Mouse (Mus musculus): ENCODE results near the gene Jmjd8.
A peak's percentile ranks its signal among the peaks of the same experiment; 100 is the strongest.
"Not testable (repeated sequence)": the region's sequence is repeated elsewhere in the genome, so short reads cannot be mapped to it uniquely, and the experiment has no call there.

Gene Jmjd8

GRCm38 (mm10) chr17:25828712-25829557 lies at the start of gene Jmjd8:
Gene Jmjd8, plus strand, starts transcription at chr17:25828867.
- DNase-seq: peak; percentile 90

GRCm38 (mm10) chr17:25781339-25781738 lies 47.3 kb upstream of the Jmjd8 start:
- DNase-seq: no peak

GRCm38 (mm10) chr17:25783086-25783485 lies 45.6 kb upstream of the Jmjd8 start:
- DNase-seq: no peak

GRCm38 (mm10) chr17:25783861-25784574 lies 44.6 kb upstream of the Jmjd8 start:
- DNase-seq: no peak

GRCm38 (mm10) chr17:25785281-25785745 lies 43.4 kb upstream of the Jmjd8 start, which contains the start of gene Haghl:
Gene Haghl, minus strand, starts transcription at chr17:25785673.
- DNase-seq: peak; percentile 96

DNA sequence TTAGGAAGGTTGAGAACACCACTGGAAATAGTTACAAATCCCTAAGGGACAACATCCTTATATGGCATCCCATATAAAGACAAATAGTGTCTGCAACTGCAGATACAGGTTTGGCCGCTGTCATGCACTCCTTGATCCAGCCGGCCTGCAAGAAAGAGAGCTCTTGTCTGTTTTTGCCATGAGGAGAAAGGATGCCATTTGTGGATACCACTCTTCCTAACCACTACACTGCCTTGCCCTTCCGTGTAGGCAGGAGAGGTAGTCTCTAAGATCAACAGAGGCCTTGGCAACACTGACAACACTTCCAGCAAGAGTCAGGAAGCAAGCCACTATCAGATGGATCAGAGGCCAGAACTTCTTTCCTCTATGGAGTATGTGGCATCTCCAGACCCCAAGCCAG lies 42.4 kb upstream of the Jmjd8 start, which contains the start of gene Ccdc78:
Ccdc78 (plus strand) TSS at position 301 of the 400 bp plus-strand sequence.
- DNase-seq: no peak

GRCm38 (mm10) chr17:25786781-25787504 lies 41.7 kb upstream of the Jmjd8 start:
- DNase-seq: no peak

GRCm38 (mm10) chr17:25791320-25791842 lies 37.3 kb upstream of the Jmjd8 start:
- peak; percentile 41 for DNase-seq

- DNase-seq: peak; percentile 93
These were observed 36.7 kb upstream of the Jmjd8 start for GRCm38 (mm10) chr17:25791843-25792527.

DNA sequence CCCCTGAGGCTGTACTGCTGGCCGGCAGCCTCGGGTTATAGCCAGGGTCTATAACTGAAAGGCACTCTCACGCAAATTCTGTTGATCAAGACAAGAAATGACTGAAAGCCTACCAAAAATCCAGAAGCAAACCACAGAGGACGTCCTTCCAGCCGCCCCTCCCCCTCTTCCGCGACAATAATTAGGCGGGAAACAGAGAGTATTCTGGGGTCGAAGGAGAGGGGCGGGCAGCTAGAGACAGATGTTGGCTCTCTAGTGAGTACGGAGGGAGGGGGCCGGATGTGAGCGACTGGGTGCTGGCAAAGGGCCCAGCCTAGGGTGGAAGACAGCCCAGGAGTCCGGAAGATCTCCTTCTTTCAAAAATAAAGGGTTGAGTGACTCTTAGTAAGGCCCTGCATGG lies 36.1 kb upstream of the Jmjd8 start, which contains the start of gene Fam173a:
Fam173a (minus strand) TSS at position 287 of the 400 bp plus-strand sequence.
- DNase-seq: peak; percentile 92

DNA sequence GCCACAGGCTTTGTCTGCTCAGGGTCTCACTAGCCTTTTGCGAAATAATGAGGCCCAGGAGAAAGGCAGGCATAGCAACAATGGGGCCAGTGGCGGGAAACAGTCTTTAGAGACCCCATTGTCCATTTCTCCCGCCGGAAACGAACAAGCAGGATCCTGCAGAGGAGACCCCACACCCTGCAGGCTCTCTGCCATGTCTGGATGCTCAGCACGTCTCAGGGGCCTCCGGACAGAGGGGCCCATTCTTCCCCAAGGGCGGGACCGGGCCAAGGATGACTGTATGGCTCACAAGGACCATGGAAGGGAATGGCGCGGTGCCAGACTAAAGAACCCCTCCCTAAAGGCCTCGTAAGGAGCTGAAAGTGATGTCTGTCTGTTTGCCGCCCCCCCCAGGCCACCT lies 34.5 kb upstream of the Jmjd8 start:
- DNase-seq: peak; percentile 62

- DNase-seq: no peak
These were observed 33.7 kb upstream of the Jmjd8 start for GRCm38 (mm10) chr17:25794998-25795397.

- DNase-seq: peak; percentile 92
These were observed 33.0 kb upstream of the Jmjd8 start, which contains the start of gene AC134908.4 for GRCm38 (mm10) chr17:25795609-25796092. Gene AC134908.4, minus strand, starts transcription at chr17:25795659.

GRCm38 (mm10) chr17:25796211-25796771 lies 32.4 kb upstream of the Jmjd8 start:
- no peak for DNase-seq

GRCm38 (mm10) chr17:25796951-25797369 lies 31.7 kb upstream of the Jmjd8 start, which contains the start of gene Metrn:
Gene Metrn, minus strand, starts transcription at chr17:25797136.
- DNase-seq: peak; percentile 95

DNA sequence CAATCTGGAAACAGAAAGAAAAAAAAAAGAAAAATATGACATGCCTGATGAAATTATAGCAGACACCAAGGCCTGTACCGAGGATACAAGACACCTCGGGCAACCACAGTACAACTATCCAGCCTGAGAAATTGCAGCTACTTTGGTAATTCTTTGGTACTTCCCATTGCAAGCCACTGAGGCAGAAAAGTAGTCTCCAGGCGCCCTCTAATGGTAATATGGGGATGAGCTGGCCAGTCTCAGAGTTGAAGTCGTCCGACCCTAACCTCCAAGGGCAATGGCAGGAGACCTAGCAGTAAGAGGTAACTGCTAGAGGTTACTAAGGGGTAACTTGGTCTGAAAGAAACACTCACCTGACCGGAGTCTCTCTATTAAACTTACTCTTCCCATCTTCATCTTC lies 27.6 kb upstream of the Jmjd8 start:
- peak; percentile 91 for DNase-seq

DNA sequence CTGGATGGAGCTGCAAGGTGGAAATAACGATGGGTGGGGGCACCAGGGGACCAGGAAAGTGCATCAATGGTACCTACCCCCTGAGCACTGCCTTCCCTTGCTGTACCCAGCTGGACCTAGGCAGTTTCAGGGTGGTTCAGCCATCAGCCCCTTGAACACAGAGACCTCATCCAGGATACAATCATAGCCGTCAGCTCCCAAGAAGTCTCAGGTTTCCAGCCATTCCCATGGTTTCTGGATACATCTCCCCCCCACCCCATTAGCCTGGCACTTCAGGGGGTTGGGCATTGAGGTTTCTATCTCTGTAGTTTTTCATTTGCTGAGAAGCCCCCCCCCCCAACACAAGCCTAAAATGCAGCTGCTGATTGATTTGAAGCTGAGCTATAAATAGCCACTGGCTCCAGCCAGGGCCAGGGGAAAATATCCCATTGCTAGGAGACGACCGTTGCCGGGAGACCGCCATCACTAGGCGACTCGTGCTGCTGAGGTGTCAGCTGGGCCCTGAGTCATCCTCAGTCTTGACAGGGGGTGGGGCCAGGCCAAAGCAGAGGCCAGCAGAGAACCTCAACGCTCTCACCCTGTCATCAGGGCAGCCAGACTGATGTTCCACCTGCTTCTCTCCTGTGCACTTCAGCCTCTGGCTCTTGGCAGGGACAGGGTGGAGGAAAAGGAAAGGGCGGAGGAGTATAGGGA lies 25.7 kb upstream of the Jmjd8 start:
- peak; percentile 96 for DNase-seq

DNA sequence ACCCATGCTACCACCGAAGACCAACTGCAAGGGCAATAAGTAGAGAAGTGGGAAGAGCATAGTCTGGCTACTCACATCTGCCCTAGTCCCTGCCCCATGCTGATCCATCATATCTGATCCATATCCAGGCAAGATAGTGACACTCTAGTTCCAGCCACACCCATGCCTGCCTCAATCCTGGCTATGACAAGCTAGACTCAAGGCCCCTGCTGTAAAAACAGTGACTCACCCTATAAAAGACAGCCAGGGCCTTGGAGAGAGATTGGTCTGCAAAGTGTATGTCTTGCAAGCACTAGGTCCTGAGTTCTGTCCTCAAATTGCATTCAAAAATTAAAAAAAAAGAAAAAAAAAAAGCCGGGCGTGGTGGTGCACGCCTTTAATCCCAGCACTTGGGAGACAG lies 22.2 kb upstream of the Jmjd8 start:
- DNase-seq: no peak

- DNase-seq: not testable (repeated sequence)
These were observed 21.2 kb upstream of the Jmjd8 start for GRCm38 (mm10) chr17:25807452-25807851.

DNA sequence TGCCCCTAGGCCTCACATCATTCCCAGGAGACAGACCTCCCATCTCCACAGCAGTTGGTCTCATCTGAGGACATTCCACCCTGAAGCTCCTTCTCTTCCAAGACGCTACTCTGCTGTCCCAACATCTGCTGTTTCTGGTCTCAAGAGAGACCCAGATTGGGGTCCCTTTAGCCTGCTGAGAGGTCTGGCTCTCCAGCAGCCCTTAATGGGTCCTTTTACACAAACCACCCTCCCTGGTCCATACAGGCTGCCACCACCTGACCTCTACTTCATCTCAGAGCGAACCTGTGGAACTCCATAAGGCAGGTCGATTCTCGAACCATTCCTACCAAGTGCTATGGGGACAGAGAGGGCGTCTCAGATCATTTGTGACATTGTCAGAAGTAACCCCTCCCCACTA lies 20.6 kb upstream of the Jmjd8 start:
- no peak for DNase-seq
